Mouse (Mus musculus): ENCODE measurements around the gene Mst1r. TPM values are rescaled to one million over a fixed set of nuclear protein-coding genes. Genes with fewer than 3 reads are reported as not detected.

Gene Mst1r
- polyA plus RNA-seq, 1 experiment from 2014 or later = not detected

GRCm38 (mm10) chr9:107900840-107901626 lies 5.6 kb upstream of the Mst1r start:
- H3K4me3 ChIP-seq (ENCODE audit: inconsistent target) = no peak overlapping the region
- H3K79me2 ChIP-seq (ENCODE audit: inconsistent target) = no peaks in the 10 kb centered on the region
- H3K27ac ChIP-seq = no peak overlapping the region
- WGBS (ENCODE audit: missing documents) = 56% methylated on average over 42 of the region's 44 CpGs
- H3K36me3 ChIP-seq (ENCODE audit: inconsistent target) = peaks cover 42% of the 10 kb centered on the region

GRCm38 (mm10) chr9:107901627-107901914 lies 5.1 kb upstream of the Mst1r start:
- H3K36me3 ChIP-seq (ENCODE audit: inconsistent target) = peaks cover 42% of the 10 kb centered on the region
- no peak overlapping the region for H3K27ac ChIP-seq
- no peaks in the 10 kb centered on the region for H3K79me2 ChIP-seq (ENCODE audit: inconsistent target)
- no peak overlapping the region for H3K4me3 ChIP-seq (ENCODE audit: inconsistent target)
- 79% methylated on average over 17 of the region's 17 CpGs for WGBS (ENCODE audit: missing documents)

GRCm38 (mm10) chr9:107904726-107905125 lies 1.9 kb upstream of the Mst1r start:
- H3K27ac ChIP-seq = no peak overlapping the region
- no peak overlapping the region for H3K4me3 ChIP-seq (ENCODE audit: inconsistent target)
- WGBS (ENCODE audit: missing documents) = 0% methylated on average over 4 of the region's 4 CpGs
- peaks cover 25% of the 10 kb centered on the region; the same call in 1 of the 2 replicates for H3K36me3 ChIP-seq (ENCODE audit: inconsistent target)
- no peaks in the 10 kb centered on the region for H3K79me2 ChIP-seq (ENCODE audit: inconsistent target)

GRCm38 (mm10) chr9:107906967-107907800 lies 511 bp downstream of the Mst1r start:
- peaks cover 8% of the 10 kb centered on the region; the same call in 1 of the 2 replicates for H3K36me3 ChIP-seq (ENCODE audit: inconsistent target)
- H3K4me3 ChIP-seq (ENCODE audit: inconsistent target) = no peak overlapping the region
- H3K79me2 ChIP-seq (ENCODE audit: inconsistent target) = no peaks in the 10 kb centered on the region
- 82% methylated on average over 31 of the region's 31 CpGs for WGBS (ENCODE audit: missing documents)
- H3K27ac ChIP-seq = no peak overlapping the region

GRCm38 (mm10) chr9:107907801-107908120 lies 1.1 kb downstream of the Mst1r start:
- Histone ChIP-seq H3K36me3 (ENCODE audit: inconsistent target) (peaks cover 2% of the 10 kb centered on the region; the same call in 1 of the 2 replicates), H3K79me2 (ENCODE audit: inconsistent target) (no peaks in the 10 kb centered on the region), H3K4me3 (ENCODE audit: inconsistent target) (no peak overlapping the region), H3K27ac (no peak overlapping the region)
- WGBS (ENCODE audit: missing documents) = 93% methylated on average over 14 of the region's 14 CpGs

- Histone ChIP-seq H3K36me3 (ENCODE audit: inconsistent target) (no peaks in the 10 kb centered on the region), H3K27ac (no peak overlapping the region), H3K4me3 (ENCODE audit: inconsistent target) (no peak overlapping the region), H3K79me2 (ENCODE audit: inconsistent target) (no peaks in the 10 kb centered on the region)
- 48% methylated on average over 18 of the region's 18 CpGs for WGBS (ENCODE audit: missing documents)
Measured at GRCm38 (mm10) chr9:107908410-107909158, 1.9 kb downstream of the Mst1r start.

GRCm38 (mm10) chr9:107910025-107910769 lies 3.5 kb downstream of the Mst1r start:
- no peaks in the 10 kb centered on the region for H3K79me2 ChIP-seq (ENCODE audit: inconsistent target)
- H3K4me3 ChIP-seq (ENCODE audit: inconsistent target) = no peak overlapping the region
- H3K27ac ChIP-seq = no peak overlapping the region
- H3K36me3 ChIP-seq (ENCODE audit: inconsistent target) = no peaks in the 10 kb centered on the region
- 94% methylated on average over 15 of the region's 15 CpGs for WGBS (ENCODE audit: missing documents)

GRCm38 (mm10) chr9:107914764-107915420 lies 8.2 kb downstream of the Mst1r start:
- WGBS (ENCODE audit: missing documents) = 79% methylated on average over 14 of the region's 16 CpGs

GRCm38 (mm10) chr9:107917895-107918608 lies 11.4 kb downstream of the Mst1r start:
- no peak overlapping the region for H3K27ac ChIP-seq
- WGBS (ENCODE audit: missing documents) = 86% methylated on average over 13 of the region's 13 CpGs
- no peaks in the 10 kb centered on the region for H3K36me3 ChIP-seq (ENCODE audit: inconsistent target)

More at GRCm38 (mm10) chr9:107914764-107915420, 8.2 kb downstream of the Mst1r start:
- Histone ChIP-seq H3K36me3 (ENCODE audit: inconsistent target) (no peaks in the 10 kb centered on the region), H3K79me2 (ENCODE audit: inconsistent target) (no peaks in the 10 kb centered on the region), H3K4me3 (ENCODE audit: inconsistent target) (no peak overlapping the region), H3K27ac (no peak overlapping the region)

GRCm38 (mm10) chr9:107918884-107919283 lies 12.2 kb downstream of the Mst1r start:
- Histone ChIP-seq H3K36me3 (ENCODE audit: inconsistent target) (no peaks in the 10 kb centered on the region), H3K79me2 (ENCODE audit: inconsistent target) (no peaks in the 10 kb centered on the region), H3K27ac (no peak overlapping the region), H3K4me3 (ENCODE audit: inconsistent target) (no peak overlapping the region)
- WGBS (ENCODE audit: missing documents) = 85% methylated on average over 6 of the region's 6 CpGs

More at GRCm38 (mm10) chr9:107917895-107918608, 11.4 kb downstream of the Mst1r start:
- Histone ChIP-seq H3K4me3 (ENCODE audit: inconsistent target) (no peak overlapping the region), H3K79me2 (ENCODE audit: inconsistent target) (no peaks in the 10 kb centered on the region)

- WGBS (ENCODE audit: missing documents) = 95% methylated on average over 5 of the region's 5 CpGs
- H3K4me3 ChIP-seq (ENCODE audit: inconsistent target) = no peak overlapping the region
- no peaks in the 10 kb centered on the region for H3K79me2 ChIP-seq (ENCODE audit: inconsistent target)
- H3K27ac ChIP-seq = no peak overlapping the region
- H3K36me3 ChIP-seq (ENCODE audit: inconsistent target) = no peaks in the 10 kb centered on the region
Measured at GRCm38 (mm10) chr9:107919441-107919840, 12.8 kb downstream of the Mst1r start.

GRCm38 (mm10) chr9:107923021-107923420 lies 16.3 kb downstream of the Mst1r start:
- Histone ChIP-seq H3K79me2 (ENCODE audit: inconsistent target) (no peaks in the 10 kb centered on the region), H3K27ac (no peak overlapping the region), H3K36me3 (ENCODE audit: inconsistent target) (no peaks in the 10 kb centered on the region), H3K4me3 (ENCODE audit: inconsistent target) (no peak overlapping the region)
- 51% methylated on average over 7 of the region's 7 CpGs for WGBS (ENCODE audit: missing documents)

- WGBS (ENCODE audit: missing documents) = 34% methylated on average over 6 of the region's 6 CpGs
- Histone ChIP-seq H3K36me3 (ENCODE audit: inconsistent target) (no peaks in the 10 kb centered on the region), H3K79me2 (ENCODE audit: inconsistent target) (no peaks in the 10 kb centered on the region), H3K27ac (no peak overlapping the region), H3K4me3 (ENCODE audit: inconsistent target) (no peak overlapping the region)
Measured at GRCm38 (mm10) chr9:107923956-107924355, 17.3 kb downstream of the Mst1r start.
